Mouse (Mus musculus) lung, postnatal 4 days (tissue): Measurements from ENCODE around the gene Mad2l2.

Experiments
- DNase-seq, 2 experiments: peaks; one replicate each; pipeline ENCODE4 v3.0.0; 2021

Gene Mad2l2

DNA sequence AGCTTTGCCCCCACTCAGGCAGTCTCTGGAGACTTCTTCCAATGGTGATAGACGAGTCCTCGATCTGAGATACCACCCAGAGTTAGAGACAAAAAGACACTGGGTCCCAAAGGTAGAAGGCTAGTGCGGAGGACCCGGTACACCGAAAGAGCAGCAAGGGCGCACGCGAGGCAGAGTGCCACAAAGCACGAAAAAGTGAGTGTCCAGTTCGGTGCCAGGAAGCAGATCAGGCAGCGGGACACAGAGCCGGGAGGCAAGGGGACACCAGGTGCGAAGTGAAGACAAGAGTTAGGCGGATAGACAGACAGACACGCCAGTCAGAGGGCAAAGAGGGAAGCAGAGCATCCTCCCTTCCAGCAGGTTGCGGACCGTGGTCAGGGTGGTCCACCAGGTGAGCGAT is at the start of gene Mad2l2:
Gene Mad2l2, plus strand, starts transcription at position 252 of the 400 bp plus-strand sequence.
- no peak for DNase-seq

DNA sequence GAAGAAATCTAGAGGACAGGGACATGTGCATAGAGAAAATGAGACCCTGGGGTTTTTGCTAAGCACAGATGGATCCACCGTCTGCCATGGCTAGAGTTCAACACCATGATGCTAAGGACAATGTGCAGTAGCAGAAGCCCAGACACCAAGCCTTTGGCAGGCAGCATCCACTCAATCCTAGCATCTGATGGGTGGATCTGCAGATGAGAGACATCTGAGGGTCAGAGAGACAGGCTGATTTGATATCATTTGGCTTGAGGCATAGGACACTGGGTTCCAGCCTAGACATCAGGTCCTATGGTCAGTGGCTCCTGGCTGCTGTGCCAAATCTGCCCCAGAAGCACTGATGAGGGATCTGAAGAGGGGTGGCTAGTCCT is 49.6 kb upstream of the Mad2l2 start:
- no peak for DNase-seq

DNA sequence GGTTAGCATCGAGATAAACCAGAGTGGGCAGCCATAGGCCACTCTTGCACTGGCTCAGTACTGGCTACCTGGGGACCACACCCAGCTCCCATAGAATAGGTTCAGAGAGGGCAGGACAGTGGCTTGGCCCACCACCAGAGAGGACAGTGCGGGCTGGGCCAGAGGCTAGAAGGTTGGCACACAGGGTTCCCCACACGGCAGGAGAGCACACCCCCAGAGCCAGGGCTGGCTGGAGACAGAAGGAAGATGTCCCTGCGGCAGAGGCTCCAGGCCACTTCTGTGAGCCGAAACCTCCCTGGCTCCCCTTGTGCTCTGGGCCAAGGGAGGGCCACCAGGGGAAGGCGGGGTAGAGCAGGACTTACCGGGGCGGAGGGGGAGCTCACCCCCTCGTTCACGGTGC is 49.0 kb upstream of the Mad2l2 start:
- DNase-seq = no peak

DNA sequence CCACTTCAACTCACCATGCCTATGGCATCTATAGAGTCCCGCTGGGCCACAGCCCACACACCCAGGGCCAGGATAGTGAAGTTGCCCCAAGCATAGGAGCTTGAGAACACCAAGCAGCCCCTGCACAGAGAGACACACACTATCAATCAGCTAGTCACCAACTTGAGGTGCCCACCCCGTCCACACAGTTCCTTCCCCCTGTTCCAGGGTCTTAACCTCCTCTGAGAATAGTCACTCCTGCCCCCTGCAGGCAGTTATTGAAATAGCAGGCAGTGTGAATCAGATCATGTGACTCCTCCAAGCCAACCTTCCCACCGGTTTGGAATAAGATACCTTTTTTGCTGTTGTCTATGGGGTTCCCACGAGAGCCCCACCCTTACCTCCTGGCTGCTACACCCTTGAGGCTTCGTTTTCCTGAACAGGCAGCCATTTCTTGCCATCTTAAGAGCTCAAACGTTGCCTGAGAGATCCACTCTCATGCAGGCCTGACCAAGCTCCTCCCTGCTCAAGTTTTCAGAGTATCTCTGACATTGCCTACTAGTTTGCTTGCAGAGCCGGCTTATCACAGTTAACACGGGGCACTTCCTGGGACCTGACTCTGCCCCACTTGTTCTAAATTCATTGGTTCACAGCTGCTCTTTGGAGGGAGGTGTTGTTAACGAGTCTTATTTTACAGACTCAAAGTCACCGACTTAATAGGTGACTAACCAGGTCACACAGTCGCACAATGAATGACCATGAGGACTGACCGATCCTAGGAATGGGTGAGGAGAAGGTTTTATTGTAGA is 47.7 kb upstream of the Mad2l2 start:
- DNase-seq = peak in 1 of 2 experiments; percentile 72

DNA sequence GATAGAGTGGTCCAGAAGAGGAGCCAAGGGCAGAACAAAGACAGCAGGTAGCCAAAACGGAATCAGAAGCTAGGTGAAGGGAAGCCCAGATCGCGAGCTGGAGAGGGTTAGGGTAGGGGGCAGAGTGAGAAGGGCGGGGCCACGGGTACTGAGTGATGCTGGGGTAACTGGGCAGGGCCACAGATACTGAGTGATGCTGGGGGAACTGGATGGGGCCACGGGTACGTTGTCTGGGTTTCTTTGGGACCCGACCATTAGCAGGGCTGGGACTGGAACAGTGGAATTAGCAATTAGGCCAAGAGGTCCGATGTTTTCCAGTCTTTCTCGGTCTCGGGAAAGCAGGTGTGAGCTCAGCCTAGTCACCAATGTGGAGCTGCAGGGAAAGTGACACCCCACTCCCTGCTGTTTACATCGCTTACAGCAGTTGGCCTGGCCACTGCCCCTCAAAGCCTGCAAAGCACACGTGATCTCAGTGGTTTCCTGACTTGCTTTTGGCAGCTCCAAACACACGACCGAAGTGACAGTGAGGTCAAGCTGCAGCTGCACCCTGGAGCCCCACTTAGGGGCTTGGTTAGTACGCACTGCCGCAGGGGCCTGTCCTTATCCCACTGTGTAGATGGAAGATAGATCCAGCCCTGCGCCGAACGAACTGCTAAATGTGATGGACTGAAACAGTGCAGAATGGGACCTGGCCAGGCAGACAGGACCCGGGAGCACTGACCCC is 46.8 kb upstream of the Mad2l2 start:
- peak; percentile 58 to 76 for DNase-seq

DNA sequence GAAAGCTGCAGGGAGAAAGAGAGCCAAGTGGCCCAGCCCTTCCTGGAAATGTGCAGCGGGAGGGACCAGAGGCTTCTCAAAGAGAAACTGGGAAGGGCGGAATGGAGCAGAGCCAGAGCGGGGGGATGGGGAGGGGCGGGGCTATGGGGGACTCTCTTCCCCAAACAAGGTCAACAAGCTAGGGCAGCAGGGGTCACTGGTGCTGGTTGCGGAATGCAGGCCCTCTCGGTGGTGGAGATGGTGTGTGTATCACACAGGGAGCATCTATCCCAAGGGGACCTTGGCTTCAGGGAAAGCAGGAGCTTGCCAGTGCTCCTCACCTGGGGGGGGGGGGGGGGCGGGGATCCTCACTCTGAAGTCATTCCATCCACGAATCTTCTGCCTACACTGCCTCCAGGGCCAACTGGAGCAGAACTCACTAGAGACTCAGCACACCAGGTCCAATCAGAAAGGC is 45.9 kb upstream of the Mad2l2 start:
- DNase-seq = peak; percentile 39 to 66

DNA sequence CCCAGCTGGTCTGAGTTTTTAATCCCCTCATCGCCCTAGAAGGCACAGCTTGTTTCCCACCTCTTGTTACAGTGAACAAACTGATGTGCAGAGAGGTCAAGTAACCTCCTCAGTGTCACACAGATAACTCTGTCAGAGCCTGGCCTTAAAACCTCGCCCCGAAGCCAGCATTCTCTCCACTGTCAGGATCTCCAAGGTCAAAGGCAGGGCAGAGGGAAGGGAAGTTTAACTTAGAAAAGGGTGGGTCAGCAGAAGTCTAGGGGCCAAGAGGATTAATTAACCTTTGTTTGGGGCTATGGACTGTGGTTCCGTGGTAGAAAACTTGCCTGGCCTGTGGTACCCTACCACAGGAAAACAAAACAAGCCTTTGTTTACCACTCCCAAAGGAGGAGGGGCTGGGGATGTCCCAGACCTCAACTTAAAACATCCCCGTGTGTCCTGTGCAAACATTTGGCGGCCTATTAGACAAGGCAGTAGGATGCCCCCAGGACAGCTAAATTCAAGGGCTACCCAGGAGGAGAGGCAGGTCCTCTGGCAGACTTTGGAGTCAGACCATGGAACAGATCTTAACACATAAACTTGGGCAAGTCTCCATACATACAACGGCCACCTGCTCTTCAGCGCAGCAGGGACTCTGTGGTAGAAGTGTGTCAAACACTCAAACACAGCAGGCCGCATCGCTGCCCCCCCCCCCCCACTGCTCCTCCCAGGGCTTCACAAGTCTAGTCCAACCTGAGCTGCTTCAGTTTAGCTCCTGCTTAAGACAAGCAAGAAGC is 44.9 kb upstream of the Mad2l2 start:
- DNase-seq = no peak

DNA sequence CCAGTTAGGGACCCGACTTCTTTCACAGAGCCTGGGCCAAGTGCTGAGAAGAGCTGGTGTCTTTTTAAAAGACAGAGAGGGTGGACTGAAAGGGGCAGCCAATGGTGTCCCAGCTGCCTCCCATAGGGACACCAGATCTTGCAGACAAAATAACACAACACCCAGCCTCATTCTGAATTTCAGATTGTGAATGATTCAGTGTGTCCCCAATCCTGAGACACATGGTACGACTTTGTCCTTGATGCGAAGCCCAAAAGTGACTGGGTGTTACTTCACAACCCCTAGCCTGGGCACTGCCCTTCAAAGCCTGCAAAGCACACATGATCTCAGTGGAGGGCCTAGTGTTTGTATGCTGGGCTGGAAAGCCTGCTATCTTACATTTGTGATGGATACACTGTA is 44.3 kb upstream of the Mad2l2 start:
- no peak for DNase-seq

DNA sequence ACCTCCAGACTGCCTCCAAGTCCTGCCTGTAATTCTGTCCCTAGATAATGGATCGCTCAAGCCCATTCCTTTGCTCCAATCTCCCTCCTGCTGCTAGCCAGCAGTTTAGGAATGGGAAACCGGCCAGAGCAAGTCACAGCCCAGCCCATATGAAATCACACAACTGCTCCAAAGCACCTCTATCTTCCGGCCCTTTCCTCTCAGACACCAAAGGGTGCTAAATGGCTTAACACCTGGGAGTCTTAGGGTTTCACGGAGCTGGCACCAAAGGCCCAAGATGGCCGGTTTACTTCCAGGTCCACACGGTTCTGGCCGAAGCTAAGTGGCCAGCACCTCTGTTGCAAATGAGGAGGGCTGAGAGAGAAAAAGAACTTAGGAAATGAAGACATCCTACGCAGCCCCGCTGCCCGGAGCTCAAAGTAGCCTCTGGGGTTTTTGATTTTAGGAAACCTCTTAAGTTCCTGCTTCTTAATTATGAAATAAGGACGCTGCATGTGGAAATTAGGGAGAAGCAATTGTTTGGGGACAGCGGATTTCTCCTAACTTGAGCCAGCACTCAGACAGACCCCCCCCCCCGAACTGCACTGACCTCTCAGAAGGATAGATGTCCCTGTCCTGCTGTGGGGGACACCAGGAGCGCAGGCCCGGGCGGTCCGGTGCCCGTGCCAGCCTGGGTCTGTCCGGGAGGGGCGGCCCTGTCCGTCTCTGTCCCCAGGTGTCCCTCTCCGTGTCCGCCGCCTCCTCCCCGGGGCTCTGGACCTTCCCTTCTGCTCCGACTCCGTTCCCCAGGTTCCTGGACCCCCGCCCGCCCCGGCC is 42.9 kb upstream of the Mad2l2 start:
- peak; percentile 46 to 55 for DNase-seq

DNA sequence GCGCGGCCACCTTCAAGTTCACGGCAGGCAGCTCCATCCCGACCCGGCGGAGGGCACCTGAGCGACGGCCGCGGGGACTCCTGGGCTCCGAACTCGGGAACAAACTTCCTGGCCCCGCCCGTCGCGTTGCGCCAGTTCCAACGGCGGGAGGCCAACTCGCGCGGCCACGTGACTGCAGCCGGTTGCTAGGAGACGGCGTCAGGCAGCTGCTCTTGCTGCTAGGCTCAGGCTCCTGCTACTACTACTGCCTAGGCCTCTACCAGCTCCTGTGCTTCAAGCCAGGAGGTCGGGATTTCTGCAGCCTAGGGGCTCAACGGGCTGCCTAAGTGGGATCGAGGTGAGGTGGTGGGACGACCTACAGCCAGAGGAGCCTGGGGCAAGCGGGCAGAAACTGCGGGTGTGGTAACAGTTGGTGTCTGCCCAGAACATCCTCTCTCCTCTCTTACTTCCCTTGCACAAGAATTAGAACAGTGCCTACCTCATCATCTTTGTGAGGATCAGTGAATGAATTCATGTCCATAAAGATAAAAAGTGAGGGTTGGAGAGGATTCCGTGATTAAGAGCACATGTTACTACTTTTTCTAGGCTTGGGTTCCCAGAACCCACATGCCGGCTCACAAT is 42.2 kb upstream of the Mad2l2 start, which contains the start of gene Agtrap:
Gene Agtrap, minus strand, starts transcription at position 125 of the 621 bp plus-strand sequence.
- DNase-seq = peak; percentile 95

DNA sequence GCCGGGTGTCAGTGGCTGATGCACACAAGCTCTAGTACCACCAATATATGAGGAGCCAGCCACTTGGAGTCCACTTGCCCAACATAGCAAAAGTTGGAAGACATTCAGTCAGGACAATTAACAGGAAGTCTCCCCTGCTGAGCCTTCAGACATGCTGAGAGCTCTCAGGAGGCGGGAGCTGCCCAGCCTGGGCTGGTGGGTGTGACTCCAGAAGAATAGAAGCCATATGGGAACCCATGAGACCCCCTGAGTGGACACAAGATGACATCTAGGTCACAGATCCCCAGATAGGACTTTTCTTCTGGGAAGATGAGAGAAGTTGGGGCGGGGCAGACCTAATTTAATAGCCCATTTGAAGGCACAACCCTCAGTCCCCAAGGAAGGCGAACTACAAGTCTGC is 41.0 kb upstream of the Mad2l2 start:
- DNase-seq = no peak

DNA sequence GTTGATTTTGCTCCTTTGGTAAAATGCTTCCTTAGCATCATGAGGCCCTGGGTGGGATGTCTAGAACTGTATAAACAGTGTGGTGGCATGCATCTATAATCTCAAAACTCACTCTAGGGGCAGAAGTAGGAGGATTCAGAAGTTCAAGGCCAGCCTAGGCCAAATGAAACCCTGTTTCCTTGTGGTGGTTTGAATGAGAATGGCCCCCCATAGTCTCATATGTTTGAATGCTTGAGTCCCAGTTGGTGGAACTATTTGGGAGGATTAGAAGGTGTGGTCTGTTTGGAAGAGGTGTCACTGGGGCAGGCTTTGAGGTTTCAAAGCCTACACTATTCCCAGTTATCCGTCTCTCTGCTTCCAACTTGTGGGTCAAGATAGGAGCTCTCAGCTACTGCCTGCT is 39.0 kb upstream of the Mad2l2 start:
- DNase-seq = no peak

DNA sequence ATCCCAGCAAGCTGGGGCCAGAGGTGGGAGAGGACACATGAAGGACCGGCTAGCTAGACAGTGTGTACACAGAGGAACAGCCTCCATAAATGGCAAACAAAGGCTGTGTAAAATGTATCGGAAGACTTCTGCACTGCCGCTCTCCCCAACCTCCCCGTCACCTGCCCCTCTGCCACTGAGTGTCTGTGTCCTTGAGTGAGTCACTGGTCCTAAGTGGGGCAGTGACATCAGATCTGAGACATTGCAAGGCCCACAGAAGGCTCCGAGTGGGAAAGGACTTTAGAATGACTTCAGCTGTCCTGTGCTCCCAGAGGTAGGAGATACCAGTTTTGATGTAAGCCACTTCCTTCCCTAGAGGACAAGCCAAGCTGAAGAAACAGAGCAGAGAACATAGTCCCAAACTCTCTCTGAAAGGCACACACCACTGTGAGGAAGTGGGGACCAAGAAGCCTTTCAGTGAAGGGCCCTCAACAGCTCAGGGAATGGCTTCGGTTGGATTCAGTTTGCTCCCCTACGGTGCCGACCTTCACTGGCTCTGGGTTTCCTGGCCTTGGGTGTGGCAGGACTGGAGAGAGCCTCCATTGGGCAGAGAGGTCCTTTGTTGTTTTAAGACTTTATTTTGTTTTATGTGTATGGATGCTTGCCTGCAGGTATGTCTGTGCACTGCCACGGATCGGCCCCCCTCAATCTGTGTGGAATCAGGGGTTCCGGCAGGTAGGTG is 37.5 kb upstream of the Mad2l2 start:
- no peak for DNase-seq

DNA sequence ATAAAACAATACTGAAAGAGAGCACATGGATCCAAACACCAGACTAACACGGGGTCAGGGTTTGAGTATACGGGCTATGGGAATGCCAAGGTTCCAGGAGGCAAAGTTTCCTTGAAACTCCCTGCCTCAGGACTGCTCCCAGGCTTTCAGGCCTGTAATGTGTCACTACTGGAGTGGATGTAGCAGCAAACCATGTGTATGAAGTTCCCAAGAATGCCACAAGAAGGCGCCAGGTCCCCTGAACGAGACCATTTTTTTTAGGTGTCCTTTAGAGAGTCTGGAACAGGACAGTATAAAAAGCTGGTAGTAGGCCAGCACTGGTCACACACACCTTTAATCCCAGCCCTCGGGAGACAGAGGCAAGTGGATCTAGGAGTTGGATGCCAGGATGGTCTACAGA is 36.0 kb upstream of the Mad2l2 start:
- DNase-seq = no peak

DNA sequence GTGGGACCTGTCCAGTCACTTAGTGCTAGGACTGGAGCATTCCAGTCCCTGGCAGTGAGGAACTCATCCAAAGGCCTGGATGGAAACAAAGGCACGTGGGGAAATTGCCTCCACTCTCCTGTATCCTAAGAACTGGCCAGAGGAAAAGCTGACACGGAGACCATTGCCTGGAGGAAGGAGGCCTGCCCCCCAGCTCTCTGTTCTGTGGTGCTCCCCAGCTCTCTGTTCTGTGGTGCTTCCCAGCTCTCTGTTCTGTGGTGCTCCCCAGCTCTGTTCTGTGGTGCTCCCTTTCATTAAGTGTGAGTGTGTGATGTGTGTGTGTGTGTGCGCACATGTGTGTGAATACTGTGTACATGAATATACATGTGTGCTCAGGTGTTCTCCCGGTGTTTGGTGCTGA is 35.1 kb upstream of the Mad2l2 start:
- no peak for DNase-seq

DNA sequence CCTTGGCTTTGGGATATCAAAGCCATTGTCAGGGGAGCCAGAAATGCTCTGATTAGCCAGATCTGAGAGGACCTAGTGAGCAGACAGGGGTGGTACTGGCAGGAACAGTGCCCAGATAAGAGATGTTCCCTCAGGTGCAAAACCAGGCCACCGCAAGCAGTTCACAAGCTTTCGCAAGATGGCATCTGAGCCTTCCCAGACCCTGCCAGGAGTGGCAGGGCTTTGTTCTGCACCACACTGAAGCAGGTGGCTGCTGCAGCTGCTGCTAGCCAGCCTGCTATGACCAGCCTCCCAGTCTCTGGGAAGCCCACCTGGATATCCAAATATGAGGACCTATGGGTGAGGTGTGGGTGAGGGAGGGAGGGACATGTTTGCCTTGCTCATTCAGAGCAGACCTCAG is 32.2 kb upstream of the Mad2l2 start:
- DNase-seq = no peak

DNA sequence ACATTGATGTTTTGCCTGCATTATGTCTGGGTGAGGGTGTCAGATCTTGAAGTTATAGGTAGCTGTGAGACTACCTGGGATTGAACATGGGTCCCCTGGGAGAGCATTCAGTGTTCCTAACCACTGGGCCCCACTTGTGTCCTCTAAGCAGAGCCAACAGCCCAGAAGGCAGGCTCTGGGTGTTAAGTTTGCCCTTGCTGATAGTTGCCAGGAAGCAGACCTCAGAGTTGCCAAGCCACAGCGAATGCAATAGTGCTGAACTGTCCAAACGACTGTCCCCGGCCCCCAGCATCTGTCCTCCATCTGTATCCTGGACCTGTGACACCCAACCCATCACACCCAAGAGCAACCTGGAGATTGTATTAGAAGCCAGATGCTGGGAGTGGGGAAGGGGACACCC is 31.5 kb upstream of the Mad2l2 start:
- DNase-seq = no peak

DNA sequence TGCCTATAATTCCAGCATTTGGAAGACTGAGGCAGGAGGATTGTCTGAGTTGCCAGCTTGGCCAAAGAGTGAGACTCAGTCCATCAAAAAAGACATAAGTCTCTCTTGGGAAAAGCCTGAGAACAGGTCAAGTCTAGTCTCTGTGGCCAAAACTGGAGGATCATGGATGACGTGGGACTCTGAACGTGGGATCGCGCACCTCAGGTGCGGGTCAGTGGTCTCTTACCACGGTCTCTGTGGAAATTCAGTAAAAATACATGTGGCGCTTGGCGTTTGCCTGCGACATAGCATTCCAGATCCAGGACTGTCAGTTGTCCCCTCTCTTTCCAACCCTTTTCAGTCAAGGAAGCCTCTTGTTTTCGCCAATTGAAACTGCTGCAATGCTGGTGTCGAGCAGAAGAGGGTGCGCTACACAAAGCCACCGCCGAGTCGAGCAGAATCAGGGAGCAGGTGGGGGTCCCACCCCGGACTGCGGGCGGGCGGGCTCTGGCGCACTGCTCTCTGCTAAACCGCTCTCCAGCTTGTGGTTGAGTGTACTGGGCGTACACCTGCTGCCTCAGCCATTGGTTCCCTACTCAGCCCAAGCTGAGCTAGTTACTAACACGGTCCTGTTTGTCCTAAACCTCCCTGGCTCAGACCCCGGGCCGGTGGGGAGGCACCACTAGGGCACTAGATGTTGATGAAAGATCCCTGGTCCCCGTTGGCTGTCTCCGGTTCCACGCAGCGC is 28.2 kb upstream of the Mad2l2 start:
- peak; percentile 59 to 67 for DNase-seq

DNA sequence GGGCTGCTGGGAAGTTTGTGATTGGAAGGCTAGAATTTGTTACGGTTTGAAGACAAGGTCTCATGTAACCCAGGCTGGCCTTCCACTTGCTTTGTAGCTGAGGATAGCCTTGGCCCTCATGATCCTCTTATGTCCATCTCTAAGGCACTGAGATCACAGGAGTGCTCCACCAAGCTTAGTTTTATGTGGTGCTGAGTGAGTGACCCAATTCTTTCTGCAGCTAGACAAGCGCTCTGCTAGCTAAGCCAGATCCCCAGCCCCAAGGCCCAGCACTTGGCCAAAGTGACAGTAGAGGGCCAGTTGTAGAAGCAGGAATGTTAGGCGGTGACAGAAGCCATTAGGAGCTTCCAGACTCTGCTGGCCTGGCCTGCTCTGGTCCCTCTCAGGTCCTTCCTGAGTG is 26.0 kb upstream of the Mad2l2 start:
- no peak for DNase-seq

DNA sequence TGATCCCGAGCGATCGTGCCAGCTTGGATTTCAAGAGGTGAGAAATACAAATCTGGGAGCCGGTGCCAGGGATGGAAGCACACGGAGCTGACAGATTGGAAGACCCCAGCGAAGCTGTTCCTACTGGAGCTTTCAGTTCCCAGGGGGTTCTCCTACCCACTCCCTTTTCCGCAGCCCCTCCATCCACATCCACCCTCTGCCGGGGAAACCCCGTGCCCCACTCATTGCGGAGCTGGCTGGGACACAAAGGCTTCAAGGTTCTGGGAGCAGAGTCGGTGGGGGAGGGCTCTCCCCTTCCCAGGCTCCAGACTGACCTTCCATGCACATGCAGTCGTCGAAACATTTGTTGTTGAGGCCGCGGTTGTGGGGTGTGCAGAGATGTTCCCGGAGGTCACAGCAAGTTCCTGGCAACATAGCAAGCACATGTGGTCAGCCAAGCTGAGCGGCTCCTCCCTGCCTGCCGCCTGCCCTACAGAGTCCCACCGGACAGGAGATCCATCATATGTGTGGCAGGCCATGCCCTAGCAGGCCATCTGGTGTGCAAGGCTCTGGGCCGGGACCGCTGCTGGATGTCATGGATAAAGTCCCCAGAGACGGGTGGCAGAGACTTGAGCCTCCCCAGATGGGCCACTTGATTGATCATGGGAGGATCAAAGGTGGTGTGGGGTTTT is 22.4 kb upstream of the Mad2l2 start:
- DNase-seq = peak; percentile 22 to 62
